Mouse (Mus musculus): Measurements from ENCODE around the gene Eqtn.

DNA sequence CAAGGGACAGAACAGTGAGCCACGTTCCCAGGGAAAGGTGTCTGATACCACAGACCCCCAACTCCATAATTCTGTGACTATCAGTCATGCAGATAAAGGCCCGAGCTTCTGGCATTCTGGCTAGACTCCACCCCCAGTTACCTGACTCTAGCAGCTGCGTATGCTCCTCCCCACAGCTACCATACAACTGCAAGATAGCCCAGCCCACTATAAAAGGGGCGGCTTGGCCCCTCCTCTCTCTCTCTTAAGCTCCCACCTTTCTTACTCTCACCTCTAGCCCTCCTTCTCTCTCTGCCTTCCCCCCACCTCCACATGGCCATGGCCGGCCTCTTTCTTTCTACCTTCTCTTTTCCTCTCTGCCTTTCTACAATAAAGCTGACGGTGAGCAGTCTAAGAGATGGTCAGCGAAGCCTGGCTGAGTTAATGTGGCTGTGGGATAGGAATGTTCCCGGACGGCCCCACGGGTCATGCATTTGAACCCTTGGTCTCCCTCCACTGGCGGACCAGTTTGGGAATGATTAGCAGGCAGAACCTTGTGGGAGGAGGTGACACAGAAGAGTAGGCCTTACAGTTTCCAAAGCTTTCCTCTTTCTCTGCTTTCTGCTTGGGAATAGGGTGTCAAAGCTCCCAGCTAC lies 12.7 kb upstream of the Eqtn start:
- TF ChIP-seq CTCF (conservative IDR thresholded peaks at IDR 0.05; ENCODE audit: insufficient read depth, insufficient read length, low read depth, low read length) (no peak), POLR2A (IDR thresholded peaks at IDR 0.05; ENCODE audit: low read depth, low read length) (no peak)
